Mouse (Mus musculus) limb, embryonic 14.5 days (tissue): ENCODE data around the gene Pjvk. TPM values are rescaled to one million over a fixed set of nuclear protein-coding genes. Genes with fewer than 3 reads are reported as not detected.

ENCODE experiments used
- ATAC-seq: fragments of 200-750 bp; cut with Nextera tagmentation; 2 replicates; pipeline ENCODE4 v1.8.0; 2017; ENCODE audit warnings: low read depth, moderate number of reproducible peaks, moderate TSS enrichment; ENCODE audit not compliant: low FRiP score
- DNase-seq: peaks from one replicate; pipeline ENCODE4 v3.0.0-alpha.2; 2015; ENCODE audit warnings: low spot score
- H3K27ac ChIP-seq: fragments of 300-500 bp; sonication (generic); replicated peaks from 2 replicates; pipeline ENCODE4 v1.5.1; 2014; ENCODE audit warnings: low read depth, mild to moderate bottlenecking, low read length, moderate library complexity, mixed read lengths
- H3K27me3 ChIP-seq: fragments of 300-500 bp; sonication (generic); 2 replicates; pipeline ENCODE4 v1.6.1; 2014; ENCODE audit warnings: low read length, mixed read lengths; ENCODE audit not compliant: control insufficient read depth, insufficient read depth
- H3K36me3 ChIP-seq: fragments of 300-500 bp; sonication (generic); 2 replicates; pipeline ENCODE4 v1.6.1; 2014; ENCODE audit warnings: mild to moderate bottlenecking, low read length, moderate library complexity, mixed read lengths; ENCODE audit not compliant: control insufficient read depth, insufficient read depth
- H3K4me1 ChIP-seq: fragments of 300-500 bp; sonication (generic); 2 replicates; pipeline ENCODE4 v1.6.1; 2014; ENCODE audit warnings: antibody characterized with exemption, low read length, mixed read lengths; ENCODE audit not compliant: control insufficient read depth, insufficient read depth
- H3K4me2 ChIP-seq: fragments of 300-500 bp; sonication (generic); replicated peaks from 2 replicates; pipeline ENCODE4 v1.6.1; 2014; ENCODE audit warnings: low read depth, mild to moderate bottlenecking, low read length, moderate library complexity; ENCODE audit not compliant: severe bottlenecking
- H3K4me3 ChIP-seq: fragments of 300-500 bp; sonication (generic); replicated peaks from 2 replicates; pipeline ENCODE4 v1.5.1; 2014; ENCODE audit warnings: low read length
- H3K9ac ChIP-seq: fragments of 300-500 bp; sonication (generic); 2 replicates; pipeline ENCODE4 v1.6.1; 2014; ENCODE audit warnings: mild to moderate bottlenecking, low read depth, low read length, moderate library complexity; ENCODE audit not compliant: severe bottlenecking
- H3K9me3 ChIP-seq: fragments of 300-500 bp; sonication (generic); 2 replicates; pipeline ENCODE4 v1.6.1; 2016; ENCODE audit warnings: low read length; ENCODE audit not compliant: control insufficient read depth
- POLR2A ChIP-seq: fragments of 200-500 bp; IDR thresholded peaks from 2 replicates; pipeline ENCODE4 v1.8.0; 2012; ENCODE audit warnings: inconsistent platforms, mild to moderate bottlenecking, moderate library complexity, borderline replicate concordance; ENCODE audit not compliant: insufficient read depth, insufficient read length; ENCODE audit errors: extremely low read depth
- WGBS: fragments of 180-500 bp; shearing (Covaris S2); extraction: QIAGEN DNeasy Blood & Tissue Kit; methylation state at CpG from one replicate; pipeline ENCODE4 v1.1.7; 2014; 5-methylcytosine and 5-hydroxymethylcytosine counted together
- polyA plus RNA-seq, 2 experiments: library from polyadenylated mRNA; depleted of rRNA in 1 of 2; stranded (reverse) in 1 of 2; unstranded in 1 of 2; fragments of >200 nt; fragmentation: Nextera tagmentation in 1 of 2; extraction: Ambion mirVana in 1 of 2; gene quantifications; 2 replicates each; pipeline versions ENCODE4 v1.2.1 to v1.2.3; 2012 to 2014

Pjvk gene
- polyA plus RNA-seq, 2 experiments: 0.83 TPM; not detected in 1

GRCm38 (mm10) chr2:76673472-76674081 lies 25.3 kb downstream of the Pjvk start:
- ATAC-seq: no peak
- Histone ChIP-seq H3K4me1 (peaks cover 19% of the 10 kb centered on the region), H3K27ac (no peak overlapping the region; the same call in 1 of the 2 replicates), H3K36me3 (peaks cover 13% of the 10 kb centered on the region), H3K27me3 (no peaks in the 10 kb centered on the region), H3K4me2 (peak overlapping the region; percentile 53), H3K9ac (no peak overlapping the region), H3K4me3 (peak overlapping the region; percentile 43), H3K9me3 (no peaks in the 10 kb centered on the region)
- WGBS: 44% methylated on average over 7 of the region's 7 CpGs
- no peak for TF ChIP-seq POLR2A
- no peak for DNase-seq

GRCm38 (mm10) chr2:76674725-76675427 lies 26.6 kb downstream of the Pjvk start, which contains the start of gene Plekha3:
Plekha3 (plus strand) TSS chr2:76675281.
- WGBS: 8% methylated on average over 25 of the region's 52 CpGs
- H3K27me3 ChIP-seq: no peaks in the 10 kb centered on the region
- H3K4me2 ChIP-seq: peak within 1 kb of the TSS; percentile 66
- H3K9ac ChIP-seq: peak within 1 kb of the TSS; percentile 89
- DNase-seq (peak; percentile 74), ATAC-seq (peak; percentile 72)
- peaks cover 19% of the 10 kb centered on the region for H3K4me1 ChIP-seq
- H3K9me3 ChIP-seq: no peaks in the 10 kb centered on the region
- H3K27ac ChIP-seq: peak within 1 kb of the TSS; percentile 76
- TF ChIP-seq POLR2A: peak; percentile 76; the same call in 1 of the 2 replicates
- peaks cover 8% of the 10 kb centered on the region for H3K36me3 ChIP-seq
- peak within 1 kb of the TSS; percentile 80 for H3K4me3 ChIP-seq

GRCm38 (mm10) chr2:76675451-76675850 lies 27.2 kb downstream of the Pjvk start:
- H3K9me3 ChIP-seq: no peaks in the 10 kb centered on the region
- H3K9ac ChIP-seq: peak overlapping the region; percentile 89
- ATAC-seq: peak; percentile 48
- WGBS: 2% methylated on average over 17 of the region's 44 CpGs
- H3K36me3 ChIP-seq: peaks cover 6% of the 10 kb centered on the region
- TF ChIP-seq POLR2A: no peak
- peaks cover 19% of the 10 kb centered on the region for H3K4me1 ChIP-seq
- no peaks in the 10 kb centered on the region for H3K27me3 ChIP-seq
- DNase-seq: no peak
- peak overlapping the region; percentile 66 for H3K4me2 ChIP-seq
- H3K27ac ChIP-seq: peak overlapping the region; percentile 76
- H3K4me3 ChIP-seq: peak overlapping the region; percentile 80

- Histone ChIP-seq H3K4me3 (peak overlapping the region; percentile 80), H3K4me2 (peak overlapping the region; percentile 66), H3K9ac (peak overlapping the region; percentile 89), H3K27me3 (no peaks in the 10 kb centered on the region), H3K4me1 (peaks cover 19% of the 10 kb centered on the region), H3K36me3 (peaks cover 11% of the 10 kb centered on the region), H3K27ac (no peak overlapping the region), H3K9me3 (no peaks in the 10 kb centered on the region)
- no peak for DNase-seq
- ATAC-seq: no peak
- TF ChIP-seq POLR2A: no peak
- WGBS: 8% methylated on average over 4 of the region's 4 CpGs
Observed at GRCm38 (mm10) chr2:76675949-76676348, 27.7 kb downstream of the Pjvk start.

- DNase-seq (no peak), ATAC-seq (no peak)
- Histone ChIP-seq H3K36me3 (peaks cover 14% of the 10 kb centered on the region), H3K9ac (peak overlapping the region; percentile 89), H3K9me3 (no peaks in the 10 kb centered on the region), H3K4me2 (peak overlapping the region; percentile 66), H3K27me3 (no peaks in the 10 kb centered on the region), H3K4me1 (peaks cover 14% of the 10 kb centered on the region), H3K27ac (no peak overlapping the region), H3K4me3 (peak overlapping the region; percentile 80)
- WGBS: 41% methylated on average over 13 of the region's 13 CpGs
- no peak for TF ChIP-seq POLR2A
Observed at GRCm38 (mm10) chr2:76676401-76677226, 28.3 kb downstream of the Pjvk start.
